Mouse (Mus musculus): ENCODE data around the gene Itgal. TPM values are rescaled to one million over a fixed set of nuclear protein-coding genes. Genes with fewer than 3 reads are reported as not detected.
"Not testable (repeated sequence)": the region's sequence is repeated elsewhere in the genome, so short reads cannot be mapped to it uniquely, and the experiment has no call there.

The Itgal gene
- polyA plus RNA-seq, 1 experiment from 2014 or later, result 0.46 TPM

GRCm38 (mm10) chr7:127351230-127352004, 55.4 kb downstream of the Itgal start:
- no peaks in the 10 kb centered on the region for H3K9me3 ChIP-seq (replicated peaks)
- no peak overlapping the region for H3K4me3 ChIP-seq
- no peaks in the 10 kb centered on the region for H3K36me3 ChIP-seq
- WGBS, result 92% methylated on average over 5 of the region's 5 CpGs
- H3K27ac ChIP-seq, result no peak overlapping the region
- H3K27me3 ChIP-seq (ENCODE audit: low read depth, poor library complexity, severe bottlenecking), result no peaks in the 10 kb centered on the region
- no peak for DNase-seq (ENCODE audit: low spot score)
- peaks cover 14% of the 10 kb centered on the region for H3K4me1 ChIP-seq

GRCm38 (mm10) chr7:127355796-127356195, 59.7 kb downstream of the Itgal start:
- peaks cover 6% of the 10 kb centered on the region; the same call in 1 of the 2 replicates for H3K27me3 ChIP-seq (ENCODE audit: low read depth, poor library complexity, severe bottlenecking)
- H3K4me3 ChIP-seq, result no peak overlapping the region
- H3K4me1 ChIP-seq, result no peaks in the 10 kb centered on the region
- H3K9me3 ChIP-seq (replicated peaks), result no peaks in the 10 kb centered on the region
- no peak for DNase-seq (ENCODE audit: low spot score)
- no peaks in the 10 kb centered on the region for H3K36me3 ChIP-seq
- 70% methylated on average over 3 of the region's 3 CpGs for WGBS
- H3K27ac ChIP-seq, result no peak overlapping the region

GRCm38 (mm10) chr7:127357871-127358270, 61.8 kb downstream of the Itgal start:
- DNase-seq (ENCODE audit: low spot score), result no peak
- H3K4me3 ChIP-seq, result no peak overlapping the region
- no peak overlapping the region for H3K27ac ChIP-seq
- no peaks in the 10 kb centered on the region for H3K9me3 ChIP-seq (replicated peaks)
- peaks cover 24% of the 10 kb centered on the region for H3K27me3 ChIP-seq (ENCODE audit: low read depth, poor library complexity, severe bottlenecking)
- H3K4me1 ChIP-seq, result no peaks in the 10 kb centered on the region
- 73% methylated on average over 2 of the region's 2 CpGs for WGBS
- no peaks in the 10 kb centered on the region for H3K36me3 ChIP-seq

GRCm38 (mm10) chr7:127358472-127358871, 62.4 kb downstream of the Itgal start:
- no peak overlapping the region for H3K4me3 ChIP-seq
- 72% methylated on average over 4 of the region's 4 CpGs for WGBS
- no peak for DNase-seq (ENCODE audit: low spot score)
- no peaks in the 10 kb centered on the region for H3K9me3 ChIP-seq (replicated peaks)
- peaks cover 3% of the 10 kb centered on the region for H3K4me1 ChIP-seq
- no peak overlapping the region for H3K27ac ChIP-seq
- no peaks in the 10 kb centered on the region for H3K36me3 ChIP-seq
- H3K27me3 ChIP-seq (ENCODE audit: low read depth, poor library complexity, severe bottlenecking), result peaks cover 30% of the 10 kb centered on the region

- Histone ChIP-seq H3K27me3 (ENCODE audit: low read depth, poor library complexity, severe bottlenecking) (peaks cover 48% of the 10 kb centered on the region), H3K36me3 (no peaks in the 10 kb centered on the region), H3K27ac (no peak overlapping the region), H3K9me3 (replicated peaks) (no peaks in the 10 kb centered on the region), H3K4me3 (no peak overlapping the region), H3K4me1 (peaks cover 10% of the 10 kb centered on the region)
- no peak for DNase-seq (ENCODE audit: low spot score)
- WGBS, result 83% methylated on average over 4 of the region's 4 CpGs
These were observed 64.2 kb downstream of the Itgal start for GRCm38 (mm10) chr7:127360265-127360664.

GRCm38 (mm10) chr7:127361449-127361848, 65.4 kb downstream of the Itgal start:
- peaks cover 10% of the 10 kb centered on the region for H3K4me1 ChIP-seq
- DNase-seq (ENCODE audit: low spot score), result no peak
- H3K9me3 ChIP-seq (replicated peaks), result no peaks in the 10 kb centered on the region
- peaks cover 52% of the 10 kb centered on the region for H3K27me3 ChIP-seq (ENCODE audit: low read depth, poor library complexity, severe bottlenecking)
- no peaks in the 10 kb centered on the region for H3K36me3 ChIP-seq
- 55% methylated on average over 13 of the region's 13 CpGs for WGBS
- no peak overlapping the region for H3K27ac ChIP-seq
- no peak overlapping the region for H3K4me3 ChIP-seq

- peaks cover 52% of the 10 kb centered on the region for H3K27me3 ChIP-seq (ENCODE audit: low read depth, poor library complexity, severe bottlenecking)
- H3K36me3 ChIP-seq; H3K27ac ChIP-seq; DNase-seq (ENCODE audit: low spot score); H3K9me3 ChIP-seq (replicated peaks); H3K4me3 ChIP-seq: not testable (repeated sequence)
- 30% methylated on average over 13 of the region's 13 CpGs for WGBS
- H3K4me1 ChIP-seq, result peaks cover 10% of the 10 kb centered on the region
These were observed 66.4 kb downstream of the Itgal start for GRCm38 (mm10) chr7:127362418-127362817.

GRCm38 (mm10) chr7:127363475-127363921, 67.4 kb downstream of the Itgal start:
- Histone ChIP-seq H3K36me3 (no peaks in the 10 kb centered on the region), H3K4me1 (peaks cover 10% of the 10 kb centered on the region), H3K4me3 (peak overlapping the region; percentile 58), H3K27ac (peak overlapping the region; percentile 50), H3K9me3 (replicated peaks) (no peaks in the 10 kb centered on the region), H3K27me3 (ENCODE audit: low read depth, poor library complexity, severe bottlenecking) (peaks cover 52% of the 10 kb centered on the region)
- DNase-seq (ENCODE audit: low spot score), result peak; percentile 68
- WGBS, result 2% methylated on average over 24 of the region's 24 CpGs

GRCm38 (mm10) chr7:127364166-127364565, 68.1 kb downstream of the Itgal start:
- peaks cover 52% of the 10 kb centered on the region for H3K27me3 ChIP-seq (ENCODE audit: low read depth, poor library complexity, severe bottlenecking)
- 64% methylated on average over 4 of the region's 4 CpGs for WGBS
- peaks cover 10% of the 10 kb centered on the region for H3K4me1 ChIP-seq
- no peaks in the 10 kb centered on the region for H3K36me3 ChIP-seq
- H3K27ac ChIP-seq, result no peak overlapping the region
- H3K4me3 ChIP-seq, result peak overlapping the region; percentile 58
- DNase-seq (ENCODE audit: low spot score), result no peak
- no peaks in the 10 kb centered on the region for H3K9me3 ChIP-seq (replicated peaks)

GRCm38 (mm10) chr7:127366249-127366648, 70.2 kb downstream of the Itgal start:
- Histone ChIP-seq H3K36me3 (no peaks in the 10 kb centered on the region), H3K27me3 (ENCODE audit: low read depth, poor library complexity, severe bottlenecking) (peaks cover 42% of the 10 kb centered on the region), H3K4me3 (no peak overlapping the region), H3K27ac (no peak overlapping the region), H3K9me3 (replicated peaks) (no peaks in the 10 kb centered on the region), H3K4me1 (peaks cover 10% of the 10 kb centered on the region)
- DNase-seq (ENCODE audit: low spot score), result no peak
- 89% methylated on average over 3 of the region's 3 CpGs for WGBS

GRCm38 (mm10) chr7:127371213-127371612, 75.2 kb downstream of the Itgal start:
- Histone ChIP-seq H3K36me3 (peaks cover 25% of the 10 kb centered on the region), H3K9me3 (replicated peaks) (no peaks in the 10 kb centered on the region), H3K4me1 (peaks cover 7% of the 10 kb centered on the region; the same call in 1 of the 2 replicates), H3K27me3 (ENCODE audit: low read depth, poor library complexity, severe bottlenecking) (no peaks in the 10 kb centered on the region), H3K4me3 (no peak overlapping the region), H3K27ac (no peak overlapping the region)
- 88% methylated on average over 2 of the region's 2 CpGs for WGBS
- no peak for DNase-seq (ENCODE audit: low spot score)

- H3K4me1 ChIP-seq; H3K9me3 ChIP-seq (replicated peaks); H3K27me3 ChIP-seq (ENCODE audit: low read depth, poor library complexity, severe bottlenecking); H3K27ac ChIP-seq; DNase-seq (ENCODE audit: low spot score); H3K4me3 ChIP-seq: not testable (repeated sequence)
- H3K36me3 ChIP-seq, result peaks cover 25% of the 10 kb centered on the region
- WGBS, result 80% methylated on average over 3 of the region's 3 CpGs
These were observed 75.8 kb downstream of the Itgal start for GRCm38 (mm10) chr7:127371870-127372269.

- 4% methylated on average over 49 of the region's 49 CpGs for WGBS
- H3K4me3 ChIP-seq, result peak within 1 kb of the TSS; percentile 67
- peaks cover 25% of the 10 kb centered on the region for H3K36me3 ChIP-seq
- DNase-seq (ENCODE audit: low spot score), result peak; percentile 86
- H3K27ac ChIP-seq, result peak within 1 kb of the TSS; percentile 78
- H3K27me3 ChIP-seq (ENCODE audit: low read depth, poor library complexity, severe bottlenecking); H3K9me3 ChIP-seq (replicated peaks); H3K4me1 ChIP-seq: not testable (repeated sequence)
These were observed 79.5 kb downstream of the Itgal start, which contains the start of gene Zfp747 for GRCm38 (mm10) chr7:127375271-127376245. Gene Zfp747, minus strand, starts transcription at chr7:127376050.

Measured in limb, embryonic 10.5 days (tissue).